Mouse (Mus musculus): ENCODE results near the gene Rreb1.
A peak's percentile ranks its signal among the peaks of the same experiment; 100 is the strongest.

Gene Rreb1

DNA sequence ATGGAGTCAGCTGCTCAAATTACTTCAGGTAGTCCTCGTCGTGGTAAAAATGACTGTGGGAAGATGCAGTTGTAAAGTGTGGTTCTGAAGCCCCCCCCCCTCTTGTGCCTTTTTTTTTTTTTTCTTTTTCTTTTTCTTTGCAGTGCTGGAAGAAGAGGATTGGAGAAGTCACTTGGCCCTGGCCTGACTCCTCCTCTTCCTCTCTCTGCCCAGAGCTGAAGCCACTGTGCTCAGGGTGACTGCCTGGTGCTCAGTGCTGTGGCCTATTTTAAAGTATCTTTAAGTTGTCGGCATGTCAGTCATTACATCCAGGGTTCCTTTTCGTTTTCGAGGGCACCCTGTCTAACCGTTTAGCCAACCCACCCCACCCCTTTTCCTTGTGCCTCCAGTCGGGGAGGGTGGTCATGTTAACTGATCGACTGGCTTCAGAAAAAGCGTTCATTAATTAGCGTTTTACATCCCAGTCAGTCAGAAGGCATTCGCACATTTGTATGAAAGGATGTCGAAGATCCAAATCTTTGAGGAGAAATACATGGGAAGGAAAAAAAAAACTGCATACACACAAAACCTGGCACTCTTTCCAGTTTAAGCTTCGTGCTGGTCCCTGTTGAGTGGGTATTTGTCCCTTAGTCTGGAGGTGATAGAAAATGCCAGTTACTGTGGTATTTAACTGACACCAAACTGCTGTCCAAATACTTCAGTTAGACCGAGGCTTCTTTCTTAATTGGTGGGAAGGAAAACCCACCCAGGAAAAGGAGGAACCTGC, 76.4 kb downstream of the Rreb1 start:
- peak in 1 of 2 experiments; percentile 22 for DNase-seq

DNA sequence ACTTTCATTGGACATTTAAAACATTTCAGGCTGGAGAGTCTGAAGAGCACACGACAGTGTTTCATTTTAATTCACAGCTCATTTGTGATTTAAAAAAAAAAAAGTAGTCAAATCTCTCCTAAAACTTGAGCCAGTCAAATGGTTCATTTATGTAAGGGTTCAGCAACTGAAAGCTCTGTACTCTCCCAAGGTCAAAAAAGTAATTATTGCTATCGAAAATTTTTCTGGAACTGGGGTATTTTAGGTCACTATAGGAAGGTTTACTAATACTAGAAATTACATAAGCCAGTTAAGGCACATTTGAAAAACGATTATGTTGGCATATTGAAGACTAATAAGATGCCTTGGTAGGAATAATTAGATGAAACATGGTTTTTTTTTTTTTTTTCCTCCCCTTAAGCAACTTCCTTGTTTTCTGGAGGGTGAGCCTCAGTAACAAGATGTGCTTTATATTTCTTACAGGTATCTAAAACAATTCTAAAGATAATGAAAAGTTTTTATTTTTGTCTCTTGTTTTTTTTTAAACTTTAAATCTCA, 77.1 kb downstream of the Rreb1 start:
- DNase-seq = no peak

DNA sequence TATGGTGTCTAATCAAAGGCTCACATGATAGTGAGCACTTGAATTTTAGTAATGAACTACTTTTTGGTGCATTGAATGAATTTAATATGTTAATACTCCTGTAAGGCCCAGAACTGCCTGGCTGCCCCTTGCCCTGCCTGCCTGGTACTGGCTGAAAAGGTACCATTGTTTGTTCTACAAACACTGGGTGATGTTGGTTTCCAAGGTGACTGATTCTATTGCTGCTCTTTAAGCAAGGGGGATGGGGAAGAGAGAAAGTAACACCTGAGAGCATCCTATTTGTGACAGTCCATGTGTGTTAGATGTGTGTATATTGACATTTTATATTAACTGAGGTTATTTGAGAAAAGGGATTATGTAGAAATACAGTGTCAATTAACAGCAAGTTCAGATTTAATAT, 77.6 kb downstream of the Rreb1 start:
- DNase-seq = no peak

DNA sequence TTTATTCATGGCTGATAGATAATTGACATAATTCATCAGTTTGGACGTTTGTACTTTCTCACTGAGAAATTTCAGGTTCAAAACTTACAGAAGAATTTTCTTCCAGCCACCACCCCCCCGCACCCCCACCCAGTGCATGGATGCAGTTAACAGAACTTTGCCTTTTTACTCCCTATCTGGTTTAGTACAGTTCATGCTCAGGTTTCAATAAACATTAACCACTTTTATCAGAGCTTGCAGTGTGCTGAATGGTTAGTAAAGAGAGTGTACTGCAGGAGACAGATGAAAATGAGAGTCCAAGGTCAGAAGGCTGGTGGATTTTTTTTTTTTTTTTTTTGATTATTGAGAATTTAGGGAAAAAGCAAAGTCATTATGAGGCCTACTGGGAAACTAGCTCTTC, 78.3 kb downstream of the Rreb1 start:
- DNase-seq = no peak

DNA sequence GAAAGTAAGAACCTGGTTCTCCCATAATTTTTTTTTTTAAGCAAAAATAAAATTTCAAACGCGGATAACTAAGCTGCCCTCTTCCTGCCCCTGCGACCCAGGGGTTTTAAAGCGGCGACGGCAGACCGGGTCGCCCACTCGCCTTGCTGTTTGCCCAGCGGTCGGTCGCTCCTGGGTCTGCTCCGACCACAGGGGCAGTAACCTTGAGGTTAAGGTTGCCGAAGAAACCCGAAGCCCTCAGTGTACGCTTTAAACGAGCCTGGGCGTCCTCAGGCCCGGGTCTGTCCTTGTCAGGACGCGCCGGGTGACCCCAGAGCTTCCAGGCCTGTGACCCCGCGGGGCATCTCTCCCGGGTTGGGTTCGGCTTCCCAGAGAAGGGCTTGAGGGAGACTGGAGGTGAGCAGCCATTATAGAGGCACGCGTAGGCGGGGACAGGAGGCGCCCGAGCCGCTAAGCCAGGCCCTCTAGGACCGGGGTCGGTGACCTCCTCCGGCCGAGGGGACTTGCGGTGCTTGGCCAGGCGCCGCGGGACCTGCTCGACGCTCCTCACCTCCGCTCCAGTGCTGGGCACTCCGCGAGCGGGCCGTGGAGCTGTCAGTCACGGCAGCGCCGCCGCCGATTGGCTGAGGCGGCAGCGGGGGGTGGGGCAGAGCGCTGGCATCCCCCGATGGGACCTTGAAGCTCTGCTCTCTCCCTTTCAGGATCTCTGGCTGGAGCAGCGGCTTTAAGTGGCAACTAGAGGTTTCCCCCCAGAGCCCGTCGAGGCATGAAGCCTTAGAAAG, 79.3 kb downstream of the Rreb1 start:
- DNase-seq = peak; percentile 95 to 96

DNA sequence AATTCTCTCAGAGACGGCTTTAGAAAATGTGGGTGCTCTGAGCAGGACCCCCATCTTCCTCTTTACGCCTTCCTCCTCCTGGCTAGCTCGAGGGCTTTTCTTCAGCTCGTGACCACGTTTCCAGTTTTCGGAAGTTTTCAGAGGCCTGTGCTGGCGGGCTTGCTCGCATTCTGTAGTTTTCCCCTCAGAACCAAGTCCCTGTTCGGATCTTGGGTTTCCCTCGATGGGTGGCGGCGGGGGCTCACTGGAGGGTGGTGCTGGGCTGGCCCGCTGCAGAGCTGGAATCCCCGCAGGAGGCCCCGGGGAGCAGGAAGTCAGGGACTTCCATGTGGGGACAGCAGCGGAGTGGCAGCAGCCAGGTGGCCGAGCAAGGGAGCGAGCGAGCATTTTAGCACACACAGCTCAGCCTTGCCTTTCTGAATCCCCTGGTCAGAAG, 79.9 kb downstream of the Rreb1 start:
- DNase-seq = peak; percentile 62

DNA sequence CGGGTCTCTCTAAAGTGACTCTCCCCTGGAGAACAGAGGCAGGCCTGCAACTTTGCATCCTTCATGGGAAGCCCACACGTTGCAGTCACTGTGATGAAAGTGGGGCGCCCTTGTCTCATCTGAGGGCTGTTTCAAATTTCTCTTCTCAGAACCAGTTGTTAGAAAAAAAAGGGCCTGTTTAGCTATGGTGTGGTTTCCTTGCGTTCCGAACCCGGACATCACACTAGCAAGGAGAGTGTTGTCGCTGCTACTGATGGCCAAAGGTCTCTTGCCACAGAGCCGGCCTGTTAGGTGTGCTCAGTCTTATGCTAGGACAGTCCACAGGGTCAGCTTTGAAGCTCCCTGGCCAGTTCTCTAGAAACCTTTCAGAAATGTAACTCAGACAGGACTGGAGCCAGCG, 80.3 kb downstream of the Rreb1 start:
- no peak for DNase-seq

DNA sequence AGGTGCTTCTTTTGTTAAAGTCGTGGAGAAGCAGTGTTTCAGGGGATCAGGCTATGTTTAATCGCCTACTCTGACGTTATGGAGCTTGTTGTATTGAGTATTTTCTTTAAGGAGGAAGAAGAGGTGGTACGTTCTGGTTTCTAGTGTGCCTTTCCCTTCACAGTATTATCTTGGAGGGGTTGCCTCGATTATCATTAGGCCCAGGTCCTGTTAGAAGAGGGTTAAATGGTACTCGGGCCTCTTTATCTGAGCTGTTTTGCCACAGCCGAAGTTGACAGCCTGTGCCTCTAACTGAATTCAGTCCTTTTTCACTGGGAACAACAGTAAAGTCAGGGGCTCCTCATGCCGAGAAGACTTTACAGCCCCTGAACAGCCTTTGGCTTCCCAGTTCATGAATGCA, 81.6 kb downstream of the Rreb1 start:
- DNase-seq = no peak

DNA sequence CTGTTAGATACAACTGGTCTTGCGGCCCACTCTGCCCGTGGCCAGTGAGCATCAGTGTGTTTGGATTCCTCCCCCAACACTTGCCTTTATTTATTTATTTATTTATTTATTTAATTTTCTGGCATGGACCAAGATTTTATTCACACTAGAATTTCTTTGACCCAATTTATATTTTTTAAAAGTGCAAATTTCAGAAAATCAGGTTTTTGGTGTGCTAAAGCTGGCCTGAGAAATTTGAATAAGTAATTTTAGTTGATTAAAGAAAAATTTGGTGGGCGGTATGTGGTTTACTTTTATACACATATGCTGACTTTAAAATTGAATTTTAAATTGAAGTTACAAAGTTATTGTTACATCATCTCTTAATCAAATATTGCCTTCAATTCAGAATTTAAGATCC, 82.0 kb downstream of the Rreb1 start:
- no peak for DNase-seq

DNA sequence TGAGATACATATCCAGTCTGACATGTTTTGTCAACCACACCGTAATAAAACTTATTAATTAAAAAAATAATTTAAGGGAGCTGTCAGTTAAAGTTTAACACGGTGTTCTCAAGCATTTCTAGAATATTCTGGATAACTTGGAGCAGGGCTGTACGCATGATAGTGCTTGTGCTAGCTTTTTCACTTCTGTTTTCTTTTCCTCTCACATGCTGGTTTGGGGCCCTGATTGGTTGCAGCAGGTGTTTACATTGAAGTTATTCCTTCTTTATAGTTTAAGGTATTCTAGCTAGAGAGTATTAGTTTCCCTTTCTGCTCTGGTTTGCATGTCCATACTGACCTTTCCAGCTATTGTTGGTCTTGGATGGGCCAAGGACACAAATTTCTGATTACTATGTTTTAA, 82.6 kb downstream of the Rreb1 start:
- no peak for DNase-seq

DNA sequence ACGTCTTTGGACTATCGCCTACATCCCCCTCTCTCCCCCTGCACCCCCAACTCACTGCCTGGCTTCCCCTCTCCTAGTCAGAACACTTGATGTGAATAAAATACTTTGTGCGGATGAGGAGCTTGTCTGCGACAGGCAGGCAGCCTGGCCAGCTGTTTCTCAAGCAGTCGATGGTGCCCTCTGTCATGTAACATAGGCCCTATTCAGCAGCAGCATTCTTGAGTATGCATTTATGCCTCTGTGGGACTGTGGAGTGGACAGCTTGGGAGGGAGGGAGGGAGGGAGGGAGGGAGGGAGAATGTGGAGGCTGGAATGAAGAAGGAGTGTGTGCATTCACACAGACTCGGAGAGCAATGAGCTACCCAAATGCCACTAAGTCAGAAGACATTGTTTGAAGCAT, 84.3 kb downstream of the Rreb1 start:
- peak in 1 of 2 experiments; percentile 48 for DNase-seq

DNA sequence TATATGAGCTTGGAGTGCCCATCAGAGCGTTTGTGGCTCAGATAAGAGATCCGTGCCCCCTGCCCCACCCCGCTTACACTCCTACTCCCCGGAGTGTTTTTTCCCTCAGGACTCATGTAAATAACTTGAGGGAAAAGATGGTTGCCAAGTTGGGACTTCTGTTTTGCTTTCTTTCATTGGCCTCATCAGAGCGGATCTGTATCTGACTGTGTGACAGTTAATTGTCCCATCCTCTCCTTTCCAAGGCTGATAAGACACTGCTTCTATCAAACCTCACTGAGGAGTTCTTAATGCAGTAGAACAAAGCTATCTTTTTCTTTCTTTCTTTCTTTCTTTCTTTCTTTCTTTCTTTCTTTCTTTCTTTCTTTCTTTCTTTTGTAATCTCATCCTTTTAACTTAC, 85.4 kb downstream of the Rreb1 start:
- DNase-seq = no peak

DNA sequence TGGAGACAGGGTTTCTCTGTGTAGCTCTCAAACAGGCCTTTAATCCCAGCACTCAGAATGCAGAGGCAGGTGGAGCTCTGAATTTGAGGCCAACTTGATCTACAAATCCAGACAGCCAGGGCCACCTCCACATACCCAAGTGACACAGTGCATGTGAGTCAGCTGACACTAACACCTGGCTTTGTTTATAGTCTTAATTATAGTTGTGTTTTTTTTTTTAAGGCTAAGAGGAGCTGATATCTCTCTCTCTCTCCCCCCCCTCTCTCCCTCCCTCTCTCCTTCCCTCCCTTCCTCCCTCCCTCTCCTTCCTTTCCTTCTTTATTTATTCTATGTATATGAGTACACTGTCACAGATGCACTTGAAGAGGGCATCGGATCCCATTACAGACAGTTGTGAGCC, 86.5 kb downstream of the Rreb1 start:
- no peak for DNase-seq

DNA sequence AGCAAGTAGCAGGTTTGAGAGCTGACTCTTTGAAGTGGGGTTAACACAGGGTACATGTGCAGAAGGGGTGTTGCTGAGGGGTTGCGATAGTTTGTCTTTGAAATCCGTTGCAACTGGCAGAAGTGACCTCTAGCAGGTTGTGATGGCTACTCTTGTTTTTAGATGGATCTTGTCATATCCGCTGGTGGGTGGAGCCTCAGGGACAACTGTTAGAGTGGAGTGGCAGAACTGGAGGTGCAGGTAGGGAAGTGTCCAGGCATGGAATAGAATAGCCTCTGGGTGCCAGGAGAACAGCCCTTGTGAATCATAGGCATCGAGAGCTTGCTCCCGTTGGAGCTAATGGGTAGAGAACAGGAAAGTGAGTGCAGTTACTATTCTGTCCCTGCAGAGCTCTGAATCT, 88.1 kb downstream of the Rreb1 start:
- no peak for DNase-seq

DNA sequence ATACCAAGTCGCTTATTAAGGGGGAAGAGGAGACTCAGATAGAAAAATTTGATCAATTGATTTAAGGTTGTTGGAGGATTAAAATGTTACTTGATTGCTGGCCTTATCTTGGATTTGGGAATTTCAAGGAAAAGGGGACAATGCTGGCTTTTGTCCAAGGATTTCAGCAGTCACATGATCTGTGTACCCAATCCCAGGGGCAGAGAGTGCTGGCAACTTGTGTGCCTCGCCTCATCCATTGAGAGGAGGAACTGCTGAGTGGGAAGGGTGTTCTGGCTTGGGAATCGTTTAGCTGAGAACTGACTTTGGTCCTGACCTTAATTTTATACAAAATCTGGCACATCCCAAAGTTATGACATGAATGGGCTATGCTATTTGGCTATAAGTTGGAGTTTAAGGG, 88.6 kb downstream of the Rreb1 start:
- no peak for DNase-seq

DNA sequence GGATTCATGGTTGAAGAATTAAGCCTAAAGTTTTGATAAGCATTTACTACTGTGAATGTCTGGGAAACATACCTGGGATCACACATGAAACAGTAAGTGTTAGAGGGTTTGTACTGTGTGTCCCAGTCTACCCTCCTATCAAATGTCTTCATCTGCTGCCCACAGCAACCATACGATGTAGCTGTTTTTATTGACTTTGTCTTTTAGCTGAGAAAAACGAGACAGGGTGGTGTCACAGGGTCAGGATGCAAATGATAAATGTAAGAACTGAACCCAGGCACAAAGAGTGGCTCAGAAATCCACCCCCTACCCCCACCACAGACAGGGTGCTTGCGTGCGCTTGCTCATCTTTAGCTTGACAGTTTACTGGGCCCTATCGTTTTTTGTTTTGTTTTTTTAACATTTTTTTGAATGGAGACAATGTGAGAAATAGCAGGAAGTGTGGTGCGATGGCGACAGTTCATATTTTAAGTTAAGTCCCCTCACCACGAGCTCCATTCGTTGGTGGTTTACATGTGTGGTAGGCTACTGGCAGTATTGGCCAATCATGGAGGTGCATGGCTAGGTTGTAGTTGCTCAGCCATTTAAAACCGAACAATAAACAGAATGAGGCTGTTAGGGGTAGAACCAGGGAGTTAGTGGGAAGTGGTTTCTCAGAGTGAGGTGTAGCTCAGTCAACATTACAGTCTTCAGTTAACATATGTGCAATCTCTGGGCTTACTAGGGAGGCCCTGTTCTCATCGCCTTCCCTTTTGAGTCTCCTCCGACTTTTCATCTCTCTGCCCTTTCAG, 92.1 kb downstream of the Rreb1 start:
- DNase-seq = no peak

DNA sequence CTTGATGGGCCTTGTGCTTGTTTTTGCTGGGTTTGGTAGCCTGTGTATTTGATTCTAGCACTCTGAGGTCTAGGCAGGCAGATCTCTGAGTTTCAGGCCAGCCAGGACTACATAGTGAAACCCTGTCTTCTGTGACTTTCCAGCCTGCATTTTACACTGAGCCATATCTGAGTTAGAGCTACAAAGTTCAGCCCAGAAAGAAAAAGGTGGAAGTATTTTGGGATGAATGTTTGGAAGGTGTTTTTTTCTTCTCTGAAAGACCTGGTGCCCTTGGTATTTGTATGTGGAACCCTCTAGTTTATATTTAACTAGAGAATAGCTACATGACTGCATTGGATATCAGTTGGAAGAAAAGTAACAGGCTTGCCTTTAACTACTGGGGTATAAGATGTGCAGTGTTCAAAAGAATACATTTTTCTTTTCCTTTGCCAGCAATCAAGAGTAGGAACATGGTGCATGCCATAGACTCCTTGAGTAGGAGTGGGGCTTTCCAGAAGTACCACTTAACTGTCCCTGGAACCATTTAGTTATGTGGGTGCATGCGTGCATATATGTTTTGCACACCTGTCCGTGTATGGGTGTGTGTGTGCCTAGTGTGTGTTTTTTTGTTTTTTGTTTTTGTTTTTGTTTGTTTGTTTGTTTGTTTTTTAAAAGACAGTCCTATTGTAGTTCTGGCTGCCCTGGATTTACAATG, 94.1 kb downstream of the Rreb1 start:
- DNase-seq = no peak

DNA sequence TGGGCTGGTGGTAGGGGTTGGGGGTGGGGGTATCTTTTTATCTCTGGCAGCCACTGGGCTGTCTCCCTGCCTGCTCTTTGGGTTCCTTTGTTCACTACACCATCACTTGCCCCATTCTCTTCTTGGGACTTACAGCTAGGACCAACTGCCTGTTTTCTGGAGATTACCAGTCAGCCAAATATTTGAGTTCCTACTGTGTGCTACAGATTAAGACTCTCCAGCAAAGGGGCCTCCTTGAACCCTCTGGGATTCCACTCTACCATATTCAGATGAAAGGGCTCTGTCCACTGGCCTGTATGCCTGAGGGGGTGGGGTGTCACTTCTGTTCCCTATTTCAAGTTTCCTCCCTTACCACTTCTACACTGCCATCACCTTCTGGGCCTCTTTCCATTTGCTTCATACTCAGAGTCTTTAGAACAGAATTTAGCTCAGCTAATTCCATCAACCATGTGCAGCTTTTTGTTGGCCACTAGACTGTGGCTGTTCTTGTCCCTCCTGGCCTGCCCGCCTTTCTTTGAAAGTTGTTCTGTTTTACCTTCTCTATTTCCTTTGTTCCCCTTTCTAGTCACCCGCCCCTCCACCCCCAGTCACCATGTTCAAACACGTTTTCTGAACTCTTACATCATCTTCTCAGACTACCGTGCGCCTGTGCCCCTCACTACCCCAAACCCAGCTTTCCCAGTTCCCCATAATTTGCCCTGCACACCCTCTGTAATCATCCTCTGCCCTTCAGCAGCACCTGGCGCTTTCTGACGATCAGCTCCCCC, 95.1 kb downstream of the Rreb1 start:
- no peak for DNase-seq

DNA sequence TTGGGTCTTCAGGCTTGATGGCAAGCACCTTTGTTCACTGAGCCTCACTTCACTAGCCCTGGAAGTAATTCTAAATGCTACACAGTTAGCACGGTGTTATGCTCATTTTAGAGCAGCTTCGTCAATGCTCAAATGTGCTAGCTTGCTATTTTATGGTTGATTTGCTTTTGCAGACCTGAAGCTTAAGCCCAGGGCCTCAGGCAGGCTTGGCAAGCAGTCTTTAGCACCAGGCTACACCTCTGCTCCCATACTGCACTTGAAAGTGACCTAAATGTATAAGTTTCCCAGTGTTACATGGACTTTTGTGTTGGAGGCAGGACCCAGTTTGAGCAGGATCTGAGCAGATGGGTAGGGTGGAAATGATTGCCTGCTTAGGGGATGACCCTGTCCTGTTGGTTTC, 97.7 kb downstream of the Rreb1 start:
- no peak for DNase-seq

DNA sequence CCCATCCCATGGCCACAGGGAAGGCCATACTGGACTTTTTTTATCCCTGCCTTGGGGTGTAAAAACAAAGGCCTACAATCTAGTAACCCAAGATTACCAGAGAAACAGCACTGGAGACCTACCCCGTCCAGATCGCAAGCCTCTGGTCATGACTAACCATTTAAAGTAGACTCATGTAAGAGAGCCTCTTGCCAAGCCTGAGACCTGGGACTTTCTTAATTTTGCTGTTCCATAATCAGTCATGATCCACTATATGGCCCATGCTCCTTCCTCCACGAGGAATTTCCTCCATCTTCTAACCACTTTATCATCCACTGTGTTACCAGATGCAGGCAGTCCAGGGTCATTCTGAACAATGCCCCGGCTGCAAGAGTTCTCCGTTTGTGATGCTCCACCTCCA, 98.2 kb downstream of the Rreb1 start:
- DNase-seq = no peak

DNA sequence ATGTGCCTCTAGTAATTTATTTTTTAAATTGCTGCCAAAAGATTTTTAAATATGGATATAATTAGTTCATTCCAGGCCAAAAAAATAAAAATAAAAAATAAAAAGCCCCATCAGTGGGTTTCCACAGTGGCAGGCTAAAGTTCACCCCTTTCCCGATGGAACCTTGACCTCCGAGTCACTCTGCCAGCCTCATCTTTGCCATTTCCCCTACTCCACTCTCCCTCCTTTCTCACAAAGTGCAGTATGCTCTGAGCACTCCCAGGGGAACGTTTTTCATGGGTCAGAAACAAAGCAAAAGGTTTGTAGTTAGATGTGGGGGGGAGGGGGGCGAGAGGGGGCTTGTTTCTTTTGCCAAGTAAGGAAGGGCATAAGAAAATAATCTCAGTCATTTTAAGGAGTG, 98.6 kb downstream of the Rreb1 start:
- no peak for DNase-seq

DNA sequence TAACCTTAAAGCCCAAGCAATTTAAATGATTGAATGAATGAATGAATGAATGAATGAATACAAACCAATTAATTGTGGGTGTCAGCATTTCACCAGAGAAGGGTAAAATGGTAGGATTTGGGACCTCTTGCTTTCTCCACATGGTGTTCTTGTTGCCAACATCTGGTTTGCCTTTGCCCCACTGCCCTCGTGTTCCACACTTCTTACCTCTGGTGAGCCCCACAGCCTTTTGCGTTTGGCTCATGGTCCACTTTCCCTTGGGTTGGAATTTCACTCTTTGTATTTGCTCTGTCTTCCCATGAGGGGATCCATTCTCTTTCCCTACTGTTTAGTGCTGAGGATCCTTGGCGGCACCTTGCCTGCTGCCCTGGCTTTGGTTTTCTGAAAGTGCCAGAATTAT, 99.0 kb downstream of the Rreb1 start:
- DNase-seq = no peak
